Mouse (Mus musculus) embryonic fibroblast, embryonic 13.5 days (primary cell): ENCODE measurements around the gene Slc9a3r2.

Experiments used
- CTCF ChIP-seq: IDR thresholded peaks from 2 replicates; pipeline ENCODE4 v1.5.1; 2011; ENCODE audit warnings: mild to moderate bottlenecking, control low read depth, low read length, moderate library complexity, borderline replicate concordance; ENCODE audit not compliant: insufficient read depth
- POLR2A ChIP-seq: IDR thresholded peaks from 2 replicates; pipeline ENCODE4 v1.6.1; 2011; ENCODE audit warnings: low read depth, mild to moderate bottlenecking, control low read depth, low read length, moderate library complexity

DNA sequence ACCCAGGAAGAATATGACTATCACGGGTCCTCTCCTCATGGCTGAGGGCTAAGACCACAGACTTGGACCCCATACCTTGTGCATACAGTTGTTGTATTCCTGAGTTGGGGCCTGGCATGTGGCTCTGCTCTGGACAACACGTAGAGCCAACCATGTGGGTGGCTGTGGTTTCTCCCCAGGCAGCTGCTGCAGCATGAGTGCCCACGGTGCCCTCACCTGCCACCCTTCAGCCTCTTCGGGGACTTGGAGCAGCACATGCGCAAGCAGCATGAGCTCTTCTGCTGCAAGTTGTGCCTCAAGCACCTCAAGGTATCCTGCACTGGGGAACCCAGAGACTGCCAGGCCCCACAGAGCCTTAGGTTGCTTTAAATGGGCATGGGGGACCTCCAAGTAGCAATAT lies 26.8 kb upstream of the Slc9a3r2 start:
- TF ChIP-seq CTCF (no peak), POLR2A (no peak)
